In the genomic region with DNA sequence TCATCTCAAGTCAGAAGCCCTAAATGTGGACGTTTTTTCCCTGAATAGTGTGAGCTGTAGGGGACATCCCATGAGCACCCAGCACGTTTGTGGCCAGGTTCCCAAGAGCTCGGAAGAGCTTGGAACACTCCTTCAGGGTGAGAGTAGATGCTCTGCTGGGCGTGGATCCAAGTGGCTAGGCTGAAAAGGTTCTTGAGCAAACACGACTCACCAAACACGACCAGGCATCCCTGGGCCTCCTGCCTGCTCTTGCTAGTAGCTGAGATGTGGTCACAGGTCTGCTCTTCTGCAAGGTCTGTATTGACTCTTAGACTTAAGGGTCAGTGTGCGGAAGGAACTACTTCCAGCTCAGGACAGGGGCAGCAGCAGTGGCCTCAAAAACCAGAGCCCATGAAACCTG, we compare ENCODE assay signal across 23 mouse cellular contexts. TPM values are rescaled to one million over a fixed set of nuclear protein-coding genes. Genes with fewer than 3 reads are reported as not detected.
"Had no signal": no experiment of that assay in that cellular context is flagged by ENCODE, and none has a peak within 500 bp of the region (broad histone marks: within the 10 kb centered on the region; RNA-seq: fewer than 3 reads in every experiment).

No protein-coding gene starts in this region.

- H3K9ac ChIP-seq: liver, embryonic 12.5 days; liver, embryonic 14.5 days; midbrain, embryonic 12.5 days; neural tube, embryonic 12.5 days had no signal

- DNase-seq: lung, adult 18-20 months; lung, postnatal 14 days; lung, postnatal 4 days; midbrain, embryonic 14.5 days; right cerebral cortex, postnatal 14 days; right cerebral cortex, postnatal 4 days; spleen, adult 18-20 months; thymus, adult 18-20 months; thymus, postnatal 14 days; thymus, postnatal 36 days had no signal

- H3K27me3 ChIP-seq: liver, embryonic 12.5 days; midbrain, embryonic 12.5 days; neural tube, embryonic 12.5 days had no signal

- H3K27ac ChIP-seq: liver, embryonic 12.5 days; liver, embryonic 14.5 days; midbrain, embryonic 10.5 days; midbrain, embryonic 12.5 days; neural tube, embryonic 12.5 days had no signal

- ATAC-seq: liver, embryonic 12.5 days; midbrain, embryonic 16.5 days had no signal

- H3K4me1 ChIP-seq: liver, embryonic 12.5 days; midbrain, embryonic 12.5 days; neural tube, embryonic 12.5 days had no signal

- H3K9me3 ChIP-seq: liver, embryonic 12.5 days; midbrain, embryonic 10.5 days; midbrain, embryonic 12.5 days; neural tube, embryonic 12.5 days had no signal

- H3K4me2 ChIP-seq: liver, embryonic 12.5 days; midbrain, embryonic 12.5 days; neural tube, embryonic 12.5 days had no signal

- H3K36me3 ChIP-seq: liver, embryonic 12.5 days; midbrain, embryonic 10.5 days; midbrain, embryonic 12.5 days; neural tube, embryonic 12.5 days had no signal

- H3K4me3 ChIP-seq: liver, embryonic 12.5 days; midbrain, embryonic 10.5 days; midbrain, embryonic 12.5 days; myocyte; neural tube, embryonic 12.5 days had no signal

RNA-seq across cellular contexts. Expression of a gene that starts 18.4 kb away (rescaled TPM):
- polyA plus RNA-seq: liver, adult 2 months; liver, embryonic 12.5 days; liver, embryonic 14.5 days; liver, embryonic 16.5 days; midbrain, embryonic 10.5 days; midbrain, embryonic 12.5 days; midbrain, embryonic 14.5 days; myocyte; neural tube, embryonic 12.5 days; neural tube, embryonic 14.5 days; small intestine, adult 2 months; stomach, embryonic 14.5 days; stomach, embryonic 16.5 days had no signal
